Mouse (Mus musculus) CD4-positive, CD25-positive, alpha-beta regulatory T cell, adult 4 months (primary cell): ENCODE measurements around the gene AI837181. TPM values are rescaled to one million over a fixed set of nuclear protein-coding genes. Genes with fewer than 3 reads are reported as not detected.

Experiments used
- ATAC-seq: one replicate; pipeline ENCODE4 v1.8.0; 2017
- polyA plus RNA-seq, 2 experiments: library from polyadenylated mRNA; unstranded; fragments of 100-300 nt; shearing (Covaris generic); gene quantifications; one replicate each; pipeline ENCODE4 v1.2.1; 2017

Gene AI837181
- polyA plus RNA-seq, 2 experiments from 2014 or later = 20.8 to 28.7 TPM

- ATAC-seq = no peak
These were observed 6.0 kb upstream of the AI837181 start for GRCm38 (mm10) chr19:5418750-5419466.

GRCm38 (mm10) chr19:5419630-5420029 is 5.3 kb upstream of the AI837181 start:
- ATAC-seq = no peak

- no peak for ATAC-seq
These were observed 4.4 kb upstream of the AI837181 start for GRCm38 (mm10) chr19:5420579-5420978.

- ATAC-seq = no peak
These were observed 3.2 kb upstream of the AI837181 start for GRCm38 (mm10) chr19:5421784-5422183.

- ATAC-seq = no peak
These were observed 2.7 kb upstream of the AI837181 start for GRCm38 (mm10) chr19:5422267-5422666.

- no peak for ATAC-seq
These were observed 2.0 kb upstream of the AI837181 start for GRCm38 (mm10) chr19:5422895-5423443.

- ATAC-seq = no peak
These were observed 1.4 kb upstream of the AI837181 start for GRCm38 (mm10) chr19:5423561-5423960.

- ATAC-seq = peak; percentile 47
These were observed 707 bp upstream of the AI837181 start for GRCm38 (mm10) chr19:5424092-5424781.

- no peak for ATAC-seq
These were observed 1.1 kb downstream of the AI837181 start for GRCm38 (mm10) chr19:5425906-5426565.

- ATAC-seq = no peak
These were observed 1.8 kb downstream of the AI837181 start for GRCm38 (mm10) chr19:5426640-5427290.

- ATAC-seq = no peak
These were observed 3.1 kb downstream of the AI837181 start for GRCm38 (mm10) chr19:5428083-5428482.

GRCm38 (mm10) chr19:5429219-5429618 is 4.3 kb downstream of the AI837181 start:
- ATAC-seq = no peak

GRCm38 (mm10) chr19:5429806-5430205 is 4.9 kb downstream of the AI837181 start:
- no peak for ATAC-seq

- no peak for ATAC-seq
These were observed 5.5 kb downstream of the AI837181 start for GRCm38 (mm10) chr19:5430408-5430807.

GRCm38 (mm10) chr19:5431911-5432464 is 7.0 kb downstream of the AI837181 start:
- ATAC-seq = peak; percentile 63

- ATAC-seq = peak; percentile 81
These were observed 8.3 kb downstream of the AI837181 start for GRCm38 (mm10) chr19:5432992-5433852.

GRCm38 (mm10) chr19:5433951-5434350 is 9.0 kb downstream of the AI837181 start:
- no peak for ATAC-seq

GRCm38 (mm10) chr19:5444371-5444908 is 19.5 kb downstream of the AI837181 start:
- ATAC-seq = no peak

GRCm38 (mm10) chr19:5444954-5445353 is 20.0 kb downstream of the AI837181 start:
- no peak for ATAC-seq

- ATAC-seq = no peak
These were observed 20.8 kb downstream of the AI837181 start for GRCm38 (mm10) chr19:5445747-5446146.
